Mouse (Mus musculus) liver, postnatal 0 days (tissue): ENCODE data around the gene Shank1.

ENCODE experiments used
- CTCF ChIP-seq: sonication (generic); IDR thresholded peaks from 2 replicates; pipeline ENCODE4 v1.5.1; 2016; ENCODE audit warnings: antibody characterized with exemption, low read depth
- EP300 ChIP-seq: IDR thresholded peaks from 2 replicates; pipeline ENCODE4 v1.6.1; 2016; ENCODE audit warnings: antibody characterized with exemption, low read depth, mild to moderate bottlenecking

DNA sequence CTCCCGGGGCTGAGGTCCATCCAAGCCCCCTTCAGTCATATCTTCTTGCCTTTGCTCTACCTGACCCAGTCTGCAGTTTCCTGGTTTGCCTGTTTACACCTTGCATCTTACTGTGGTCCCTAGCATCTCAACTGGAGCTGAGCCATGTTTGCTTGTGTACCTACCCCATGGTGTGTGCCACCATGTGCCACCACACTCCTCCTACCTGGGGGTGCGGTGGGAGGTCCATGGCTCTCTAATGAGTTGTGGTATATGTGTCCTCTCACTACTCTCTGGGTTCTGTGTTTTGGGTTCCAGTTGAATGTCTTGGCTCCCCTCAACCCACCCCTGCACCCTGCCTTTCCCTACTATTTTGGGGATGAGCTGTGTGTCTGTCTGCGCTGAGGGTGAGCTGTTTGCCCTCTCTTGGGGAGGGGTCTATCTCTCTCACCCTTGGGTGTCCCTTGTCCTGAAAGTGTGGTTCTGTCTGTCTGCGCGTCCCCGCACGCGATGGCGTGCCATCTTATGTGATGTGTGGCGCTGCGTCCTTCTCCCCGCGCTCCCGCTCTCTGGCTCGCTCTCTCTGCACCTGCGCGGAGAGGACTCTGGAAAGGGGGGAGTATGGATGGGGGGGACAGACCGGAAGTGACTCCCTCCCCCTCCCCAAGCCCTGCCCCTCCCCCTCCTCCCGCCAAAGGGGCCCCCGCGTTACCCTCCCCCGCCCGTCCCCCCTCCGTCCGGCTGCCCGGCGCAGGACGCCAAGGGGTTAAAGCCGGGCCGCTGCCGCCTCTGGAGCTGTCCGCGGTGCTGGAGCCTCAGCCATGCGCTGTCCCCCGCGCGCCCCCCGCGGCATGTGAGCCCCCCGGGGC is 25.2 kb downstream of the Shank1 start:
- TF ChIP-seq CTCF (no peak), EP300 (no peak)
